Mouse (Mus musculus): ENCODE results near the gene Pole3. TPM values are rescaled to one million over a fixed set of nuclear protein-coding genes. Genes with fewer than 3 reads are reported as not detected.

Pole3 gene
- total RNA-seq, 2 experiments from 2014 or later = 20.4 to 21.5 TPM

DNA sequence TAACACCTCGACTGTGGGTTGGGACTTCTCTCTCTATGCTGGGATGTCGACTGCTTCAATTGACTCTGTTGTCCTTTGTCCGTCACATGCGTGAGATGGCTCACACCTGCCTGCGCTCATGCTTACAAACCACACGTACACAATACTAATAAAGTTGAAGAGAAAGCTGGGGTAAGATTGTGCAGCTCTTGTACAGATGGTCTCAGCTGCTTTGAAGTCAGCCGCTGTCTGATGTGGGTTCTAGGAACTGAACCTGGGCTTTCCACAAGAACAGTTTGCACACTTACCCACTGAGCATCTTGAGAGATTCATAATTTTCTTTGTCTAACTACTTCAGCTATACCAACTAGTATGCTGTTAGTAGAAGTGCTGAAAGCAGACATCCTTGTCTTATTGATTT, 27.1 kb upstream of the Pole3 start:
- intact Hi-C loops (cut with DNase I) = loop anchor here (10.0 kb wide), 1 partner anchor 573 kb away; no protein-coding TSS in a partner anchor
- no peak overlapping the region for H3K27ac ChIP-seq
- no peak overlapping the region for H3K4me3 ChIP-seq
- DNase-seq (ENCODE audit: extremely low spot score in 1 of 2, low spot score in 2 of 2) = no peak
- TF ChIP-seq CTCF (IDR thresholded peaks at IDR 0.05) = no peak

DNA sequence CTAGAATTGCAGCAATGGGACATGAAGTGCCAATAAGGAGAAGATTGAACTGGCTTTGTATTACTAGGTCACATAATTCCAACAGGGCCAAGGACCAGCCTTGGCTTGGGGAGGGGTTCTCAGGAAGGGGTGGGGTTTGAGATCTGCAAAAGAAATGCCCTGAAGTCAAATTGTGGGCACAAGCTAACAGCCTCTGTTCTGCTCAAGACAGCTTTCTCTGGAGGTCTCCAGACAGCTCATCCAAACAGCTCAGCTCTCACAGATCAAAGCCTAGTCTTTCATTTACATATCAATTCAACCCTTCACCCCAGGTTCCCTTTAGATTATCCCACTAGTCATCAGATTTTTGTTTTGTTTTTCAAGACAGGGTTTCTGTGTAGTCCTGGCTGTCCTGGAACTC, 19.9 kb upstream of the Pole3 start:
- TF ChIP-seq CTCF (IDR thresholded peaks at IDR 0.05) = no peak
- Histone ChIP-seq H3K27ac (no peak overlapping the region), H3K4me3 (no peak overlapping the region)
- intact Hi-C loops (cut with DNase I) = no loop called here
- DNase-seq (ENCODE audit: extremely low spot score in 1 of 2, low spot score in 2 of 2) = no peak

DNA sequence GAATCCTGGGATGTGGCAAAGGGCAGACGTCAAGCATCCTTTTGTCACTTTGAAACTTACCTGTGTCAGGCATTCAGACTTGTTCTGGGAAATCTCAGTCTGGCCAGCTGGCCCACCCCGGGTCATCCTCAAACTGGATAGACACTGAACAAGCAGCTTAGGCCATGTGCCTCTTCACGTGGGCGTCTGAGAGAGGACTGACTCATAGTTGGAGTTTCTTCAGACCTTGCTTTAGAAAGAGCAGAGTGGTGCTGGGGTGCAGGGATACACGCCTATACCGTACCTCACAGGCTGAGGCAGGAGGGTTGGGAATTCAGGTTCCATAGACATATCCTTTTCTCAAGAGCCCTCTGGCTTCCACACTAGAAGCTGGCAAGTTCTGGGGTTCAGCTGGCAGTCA, 18.9 kb upstream of the Pole3 start:
- H3K4me3 ChIP-seq = no peak overlapping the region
- no peak overlapping the region for H3K27ac ChIP-seq
- no peak for TF ChIP-seq CTCF (IDR thresholded peaks at IDR 0.05)
- intact Hi-C loops (cut with DNase I) = no loop called here
- no peak for DNase-seq (ENCODE audit: extremely low spot score in 1 of 2, low spot score in 2 of 2)

DNA sequence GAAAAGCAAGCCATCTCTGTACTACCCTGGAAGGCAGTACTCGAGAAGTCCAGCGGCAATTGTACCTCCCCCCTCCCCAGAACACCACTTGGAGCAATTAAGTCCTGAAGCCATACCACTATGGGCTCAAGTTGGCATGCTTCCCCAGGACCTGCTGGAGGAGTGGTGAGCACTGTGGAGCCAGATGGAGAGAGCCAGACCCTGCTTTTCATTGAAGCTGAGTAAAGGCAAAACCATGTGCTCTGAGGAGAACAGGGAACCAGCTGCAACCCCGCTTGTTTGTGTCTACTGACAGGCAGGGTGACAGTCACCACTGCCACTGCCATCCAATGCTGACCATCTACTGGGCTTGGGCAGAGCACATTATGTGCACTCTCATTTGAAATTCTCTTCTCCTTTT, 16.9 kb upstream of the Pole3 start:
- no peak for TF ChIP-seq CTCF (IDR thresholded peaks at IDR 0.05)
- intact Hi-C loops (cut with DNase I) = no loop called here
- H3K27ac ChIP-seq = no peak overlapping the region
- no peak for DNase-seq (ENCODE audit: extremely low spot score in 1 of 2, low spot score in 2 of 2)
- no peak overlapping the region for H3K4me3 ChIP-seq

DNA sequence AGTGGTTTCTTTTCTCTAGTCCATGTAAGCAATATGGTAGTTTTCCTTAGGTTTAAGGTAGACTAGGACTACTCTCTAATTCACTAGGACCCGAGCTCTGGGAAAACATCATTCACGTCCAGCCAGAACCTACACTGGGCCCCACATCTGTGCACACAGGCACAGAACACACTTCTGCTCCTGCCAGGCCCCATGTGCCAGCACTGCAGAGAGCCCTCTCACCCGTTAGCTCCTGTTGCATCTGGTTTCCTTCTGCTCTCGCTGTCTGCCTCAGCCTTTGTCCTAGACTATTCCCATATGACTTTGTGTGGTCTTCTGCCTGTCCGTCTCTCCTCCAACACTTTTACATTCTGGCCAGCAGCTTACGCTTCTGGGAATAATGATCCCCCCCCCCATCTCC, 8.9 kb upstream of the Pole3 start:
- H3K4me3 ChIP-seq = no peak overlapping the region
- intact Hi-C loops (cut with DNase I) = no loop called here
- DNase-seq (ENCODE audit: extremely low spot score in 1 of 2, low spot score in 2 of 2) = no peak
- no peak overlapping the region for H3K27ac ChIP-seq
- TF ChIP-seq CTCF (IDR thresholded peaks at IDR 0.05) = no peak

DNA sequence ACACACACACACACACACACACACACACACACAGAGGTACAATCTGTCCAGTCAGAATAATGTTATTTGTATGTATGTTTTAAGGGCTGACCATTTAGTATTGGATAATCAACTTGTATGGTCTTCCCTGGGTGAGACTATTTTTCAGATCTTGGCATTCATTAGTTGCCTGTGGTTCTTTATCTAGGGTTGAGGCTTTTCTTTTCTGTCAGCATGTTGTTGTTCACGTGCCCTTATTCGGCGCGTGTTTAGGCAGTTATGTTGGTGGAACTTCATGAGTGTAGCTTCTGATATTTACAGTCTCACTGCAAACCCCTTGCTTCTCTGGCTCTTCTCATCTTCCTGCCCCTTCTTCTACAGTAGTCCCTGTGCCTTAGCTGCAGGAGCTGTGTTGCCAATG, 2.8 kb upstream of the Pole3 start:
- no peak overlapping the region for H3K27ac ChIP-seq
- no peak for DNase-seq (ENCODE audit: extremely low spot score in 1 of 2, low spot score in 2 of 2)
- intact Hi-C loops (cut with DNase I) = no loop called here
- no peak for TF ChIP-seq CTCF (IDR thresholded peaks at IDR 0.05)
- H3K4me3 ChIP-seq = no peak overlapping the region

DNA sequence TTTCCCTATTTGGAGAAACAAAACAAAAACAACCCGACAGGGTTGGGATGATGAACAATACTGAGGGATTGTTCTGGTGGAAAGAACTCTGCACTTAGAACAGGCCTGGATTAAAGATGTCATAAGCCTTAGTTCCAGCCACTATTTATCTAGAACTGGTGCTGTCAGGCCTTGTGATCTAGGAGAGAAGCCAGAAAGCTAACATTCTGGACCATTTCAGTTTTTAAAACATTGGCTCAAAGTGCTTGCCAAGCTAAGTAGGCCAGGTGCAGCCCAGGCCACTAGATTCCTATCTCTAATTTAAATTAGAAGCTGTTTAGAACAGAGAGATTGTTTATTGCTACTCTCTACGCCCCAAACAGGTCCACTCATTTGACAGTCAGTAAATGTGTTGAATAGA, 1.4 kb upstream of the Pole3 start:
- intact Hi-C loops (cut with DNase I) = no loop called here
- Histone ChIP-seq H3K4me3 (no peak overlapping the region), H3K27ac (no peak overlapping the region)
- TF ChIP-seq CTCF (IDR thresholded peaks at IDR 0.05) = no peak
- no peak for DNase-seq (ENCODE audit: extremely low spot score in 1 of 2, low spot score in 2 of 2)

DNA sequence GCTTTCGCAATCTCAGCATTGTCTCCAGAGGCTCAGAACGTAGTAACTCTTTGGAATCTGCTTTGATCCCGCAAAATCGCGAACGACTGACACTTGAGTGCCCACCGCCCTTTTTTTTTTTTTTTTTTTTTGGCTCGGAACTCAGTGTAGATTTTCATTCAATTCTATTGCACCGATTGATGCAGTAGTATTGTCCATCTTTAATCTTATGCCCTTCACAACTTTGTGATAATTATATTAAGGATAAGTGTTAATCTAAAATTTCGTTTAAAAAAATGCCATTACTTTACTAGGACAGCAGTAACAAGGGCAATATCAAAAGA, 582 bp upstream of the Pole3 start:
- intact Hi-C loops (cut with DNase I) = loop anchor here (1.0 kb wide), 1 partner anchor 23 kb away; no protein-coding TSS in a partner anchor
- no peak overlapping the region for H3K27ac ChIP-seq
- DNase-seq (ENCODE audit: extremely low spot score in 1 of 2, low spot score in 2 of 2) = no peak

DNA sequence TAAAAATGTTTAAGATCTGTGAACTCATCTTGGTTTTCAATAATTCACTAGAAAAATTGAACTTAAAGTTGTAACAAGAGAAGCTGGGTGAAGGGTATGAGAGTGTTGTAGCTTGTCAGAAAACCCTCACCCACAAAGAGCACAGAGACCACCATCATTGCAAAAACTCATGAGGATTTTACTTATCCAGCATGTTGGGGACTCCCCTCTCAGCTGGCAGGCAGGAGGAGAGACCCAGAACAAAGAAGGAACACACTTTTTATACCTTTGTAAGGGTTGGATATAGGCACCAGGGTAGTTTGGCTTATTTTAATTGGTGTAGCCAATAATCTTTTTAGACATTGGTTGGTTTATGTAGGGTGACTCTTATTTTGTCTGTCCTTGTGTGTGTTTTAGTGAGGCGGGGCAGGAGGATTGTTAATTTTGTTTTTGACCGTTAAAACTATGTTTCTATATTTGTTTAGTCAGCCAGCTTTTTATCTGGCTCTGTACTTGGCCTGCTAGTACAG, 3.9 kb downstream of the Pole3 start:
- no peak for TF ChIP-seq CTCF (IDR thresholded peaks at IDR 0.05)
- DNase-seq (ENCODE audit: extremely low spot score in 1 of 2, low spot score in 2 of 2) = no peak
- H3K27ac ChIP-seq = no peak overlapping the region
- intact Hi-C loops (cut with DNase I) = no loop called here
- no peak overlapping the region for H3K4me3 ChIP-seq

More for the DNA sequence above, 582 bp upstream of the Pole3 start:
- TF ChIP-seq CTCF (IDR thresholded peaks at IDR 0.05) = no peak
- H3K4me3 ChIP-seq = peak overlapping the region; percentile 97

DNA sequence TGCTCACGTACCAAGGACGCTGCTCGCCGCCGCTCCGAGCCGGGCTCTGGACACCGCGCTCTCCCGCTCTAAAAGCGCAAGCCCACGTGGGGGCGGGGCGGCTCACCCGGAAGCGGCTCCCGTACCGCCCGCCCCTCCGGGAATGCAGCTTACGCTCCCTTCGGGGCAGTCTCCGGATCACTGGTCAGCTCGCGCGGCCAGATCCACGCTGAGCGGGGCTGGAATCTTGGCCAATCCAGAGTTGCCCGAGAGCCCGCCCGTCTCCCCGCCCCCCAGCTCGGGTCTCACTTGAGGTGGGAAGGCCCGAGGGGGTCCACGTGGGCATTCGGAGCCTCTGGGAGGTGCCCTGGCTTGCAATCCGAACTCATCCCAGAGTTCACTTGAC, 5.0 kb downstream of the Pole3 start, which contains the start of gene Alad:
Alad (minus strand) TSS at position 70 of the 385 bp plus-strand sequence.
- intact Hi-C loops (cut with DNase I) = loop anchor here (5.0 kb wide), 2 partner anchors 63 to 113 kb away; partner anchors contain the start of genes Cdc26 and Prpf4
- Histone ChIP-seq H3K27ac (peak within 1 kb of the TSS; percentile 88), H3K4me3 (peak within 1 kb of the TSS; percentile 56)
- TF ChIP-seq CTCF (IDR thresholded peaks at IDR 0.05) = no peak; the same call in 1 of the 2 replicates
- DNase-seq (ENCODE audit: extremely low spot score in 1 of 2, low spot score in 2 of 2) = peak; percentile 81 to 82

DNA sequence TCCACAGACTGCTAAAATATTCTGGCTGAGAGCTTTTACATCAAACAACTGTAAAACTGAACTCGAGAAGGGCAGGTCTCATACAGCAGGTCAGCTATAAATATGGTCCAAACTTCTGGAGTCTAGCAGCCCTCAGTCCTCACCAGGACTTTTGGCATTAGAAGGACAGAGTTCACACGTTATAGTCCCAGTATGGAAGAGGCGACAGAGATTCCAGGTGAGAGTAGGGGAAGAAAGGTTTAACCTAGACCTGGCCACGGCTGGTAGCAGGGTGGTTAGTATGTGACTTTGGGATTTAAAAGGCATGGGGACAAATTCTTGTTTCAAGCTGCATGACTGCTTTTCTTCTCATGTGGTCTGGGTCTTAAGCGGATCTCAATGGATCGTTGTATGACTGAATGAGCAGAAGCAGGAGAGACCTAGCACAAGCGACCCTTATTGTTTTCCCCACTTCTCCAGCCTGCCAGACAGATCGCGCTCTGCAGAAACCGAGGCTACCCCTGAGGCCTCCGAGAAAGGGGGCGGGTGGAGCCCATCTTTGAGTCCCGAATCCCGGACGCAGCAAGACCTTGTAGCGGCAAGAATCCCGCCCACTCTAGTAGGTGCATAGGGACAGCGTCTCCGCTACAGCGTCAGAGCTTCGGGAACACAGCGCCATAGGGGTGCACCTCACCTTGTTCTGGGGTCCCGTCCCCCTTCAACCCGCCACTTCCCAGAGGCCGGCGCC, 5.6 kb downstream of the Pole3 start:
- H3K27ac ChIP-seq = peak overlapping the region; percentile 88
- TF ChIP-seq CTCF (IDR thresholded peaks at IDR 0.05) = no peak
- DNase-seq (ENCODE audit: extremely low spot score in 1 of 2, low spot score in 2 of 2) = no peak
- intact Hi-C loops (cut with DNase I) = loop anchor here (5.0 kb wide), 2 partner anchors 62 to 112 kb away; partner anchors contain the start of genes Cdc26 and Prpf4
- H3K4me3 ChIP-seq = peak overlapping the region; percentile 56

DNA sequence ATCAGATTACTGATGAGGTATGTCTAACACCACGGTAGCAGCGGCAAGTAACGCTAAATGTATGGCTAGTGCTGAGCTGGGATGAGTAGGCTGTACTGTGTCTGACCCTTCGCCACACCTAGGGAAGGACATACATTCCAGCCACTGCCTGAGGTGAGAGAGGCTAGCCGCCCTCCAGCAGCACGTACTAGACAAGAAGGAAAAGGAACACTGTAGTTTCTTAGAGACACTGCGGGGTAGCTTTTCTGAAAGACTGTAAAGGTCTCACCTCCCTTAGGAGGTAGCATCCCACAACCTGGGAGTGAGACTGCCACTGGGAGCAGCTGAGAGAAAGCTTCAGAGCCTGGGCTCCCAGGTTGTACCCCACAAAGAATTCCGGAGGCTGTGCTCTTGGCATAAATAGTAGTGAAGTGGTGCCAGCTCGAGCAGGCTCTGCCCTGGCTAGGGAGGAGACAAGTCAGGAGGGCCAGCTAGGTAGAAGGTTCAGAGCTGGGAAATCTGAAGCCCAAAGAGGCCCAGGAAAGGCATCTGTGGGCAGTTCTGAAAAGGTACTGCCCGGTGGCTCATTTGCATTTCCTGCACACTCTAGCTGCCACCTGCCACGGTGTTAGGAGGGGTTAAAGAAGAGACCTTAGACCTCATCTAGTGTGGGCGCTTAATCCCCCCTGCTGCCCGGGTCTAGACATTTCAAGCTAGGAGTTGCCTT, 6.3 kb downstream of the Pole3 start:
- no peak for DNase-seq (ENCODE audit: extremely low spot score in 1 of 2, low spot score in 2 of 2)
- H3K27ac ChIP-seq = peak overlapping the region; percentile 88; the same call in 1 of the 2 replicates
- H3K4me3 ChIP-seq = peak overlapping the region; percentile 56
- no peak for TF ChIP-seq CTCF (IDR thresholded peaks at IDR 0.05)
- intact Hi-C loops (cut with DNase I) = loop anchor here (5.0 kb wide), 2 partner anchors 61 to 111 kb away; partner anchors contain the start of genes Cdc26 and Prpf4
